Mouse (Mus musculus): Measurements from ENCODE around the gene Ptma.
"Not testable (repeated sequence)": the region's sequence is repeated elsewhere in the genome, so short reads cannot be mapped to it uniquely, and the experiment has no call there.

Gene Ptma

DNA sequence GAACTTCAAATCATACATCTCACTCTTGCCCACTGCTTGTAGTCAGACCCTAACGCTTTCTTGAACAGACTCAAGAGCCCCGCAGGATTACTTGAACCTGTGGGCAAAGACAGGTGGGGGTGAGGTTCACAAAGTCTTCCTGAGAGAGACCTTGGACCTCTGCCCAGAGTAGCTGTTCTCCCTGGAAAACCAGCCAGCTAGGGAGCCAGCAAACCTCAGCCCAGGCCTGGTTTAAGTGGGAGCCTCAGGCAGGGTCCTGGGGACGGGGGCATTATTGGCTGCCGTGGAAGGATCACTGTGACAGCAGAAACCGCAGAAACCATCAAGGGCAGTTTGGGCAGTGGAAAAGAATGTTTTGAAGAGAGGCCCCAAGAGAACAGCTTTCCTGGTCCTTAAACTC, 29.2 kb upstream of the Ptma start:
- no peak for DNase-seq (ENCODE audit: low spot score)

DNA sequence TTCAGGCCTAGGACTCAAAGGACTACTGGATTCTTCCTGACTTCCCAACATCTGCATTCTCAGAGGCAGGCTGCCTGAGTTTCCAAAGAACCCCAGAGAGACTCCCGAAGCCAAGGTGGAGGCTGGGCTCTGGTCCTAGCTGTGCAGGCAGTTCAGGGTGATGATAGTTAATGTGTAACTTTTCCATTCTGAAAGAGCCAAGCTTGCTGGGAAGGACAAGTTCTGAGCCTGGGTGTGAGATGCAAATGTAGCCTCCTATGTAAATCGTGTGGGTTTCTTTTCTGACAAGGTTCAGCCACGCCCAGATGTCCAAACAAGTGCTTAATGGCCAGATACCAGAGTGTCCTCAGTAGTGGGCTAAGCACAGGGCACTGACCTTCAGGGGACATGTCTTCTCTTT, 28.5 kb upstream of the Ptma start:
- no peak for DNase-seq (ENCODE audit: low spot score)

DNA sequence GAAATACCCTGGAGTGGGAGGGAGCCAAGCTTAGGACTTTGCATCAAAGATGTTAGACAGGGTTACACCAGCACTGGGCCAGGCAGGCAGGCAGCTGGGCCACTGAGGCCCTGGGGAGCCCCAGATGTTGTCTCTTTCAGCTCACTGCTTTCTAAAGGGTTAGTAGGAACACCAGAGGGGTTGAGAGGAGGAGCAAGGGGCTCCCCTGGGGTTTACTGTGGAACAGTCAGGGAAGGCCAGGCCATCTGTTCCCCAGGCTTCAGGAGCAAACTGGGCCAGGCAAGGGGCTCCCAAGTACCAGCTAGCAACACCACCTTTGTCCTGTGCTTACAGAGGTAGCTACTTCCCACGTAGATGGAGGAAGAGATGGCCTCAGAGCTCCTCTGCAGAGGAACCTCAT, 27.9 kb upstream of the Ptma start:
- no peak for DNase-seq (ENCODE audit: low spot score)

DNA sequence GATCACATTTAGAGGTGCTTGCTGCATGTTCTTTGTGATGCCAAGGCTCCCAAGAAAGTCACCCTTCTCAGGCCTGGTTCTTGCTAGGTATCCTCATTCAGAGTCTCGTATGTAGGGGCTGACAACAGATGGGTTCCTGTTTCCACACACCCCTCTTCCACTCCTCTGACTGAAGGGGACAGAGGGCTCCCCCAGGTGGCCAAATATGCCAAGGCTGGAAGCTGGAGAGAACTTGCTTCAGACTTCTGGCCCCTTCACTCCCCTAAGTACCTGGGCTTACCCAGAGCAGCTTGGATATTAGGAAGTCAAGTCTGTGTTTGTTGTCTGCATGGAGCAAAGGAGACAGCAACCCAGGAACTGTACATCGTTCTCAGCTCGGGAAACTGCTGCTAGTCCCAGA, 26.6 kb upstream of the Ptma start:
- peak; percentile 49 for DNase-seq (ENCODE audit: low spot score)

GRCm38 (mm10) chr1:86500681-86501080, 25.8 kb upstream of the Ptma start:
- no peak for DNase-seq (ENCODE audit: low spot score)

- DNase-seq (ENCODE audit: low spot score): peak; percentile 70
Observed at GRCm38 (mm10) chr1:86501114-86501532, 25.4 kb upstream of the Ptma start.

DNA sequence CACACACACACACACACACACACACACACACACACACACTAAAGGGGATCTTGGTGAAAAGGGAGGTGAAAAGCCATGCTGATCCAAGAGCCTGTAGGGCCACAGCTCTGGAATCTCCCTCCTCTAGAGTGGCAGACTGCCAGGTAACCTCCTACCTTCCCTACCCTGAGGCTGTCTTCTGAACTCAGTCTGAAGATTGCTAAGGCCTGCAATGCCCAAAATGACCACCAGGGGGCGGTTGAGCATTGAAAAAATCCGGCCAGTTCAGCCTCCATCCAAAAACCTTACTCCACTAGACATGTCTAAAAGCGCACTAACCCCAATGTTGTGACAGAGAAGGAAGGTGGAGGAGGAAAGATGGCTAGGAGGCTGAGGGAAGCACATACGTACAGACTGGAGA, 25.0 kb upstream of the Ptma start:
- DNase-seq (ENCODE audit: low spot score): peak; percentile 91

GRCm38 (mm10) chr1:86502221-86503048, 24.1 kb upstream of the Ptma start:
- DNase-seq (ENCODE audit: low spot score): no peak

GRCm38 (mm10) chr1:86503165-86503747, 23.3 kb upstream of the Ptma start:
- no peak for DNase-seq (ENCODE audit: low spot score)

GRCm38 (mm10) chr1:86503906-86504696, 22.4 kb upstream of the Ptma start:
- DNase-seq (ENCODE audit: low spot score): peak; percentile 74

DNA sequence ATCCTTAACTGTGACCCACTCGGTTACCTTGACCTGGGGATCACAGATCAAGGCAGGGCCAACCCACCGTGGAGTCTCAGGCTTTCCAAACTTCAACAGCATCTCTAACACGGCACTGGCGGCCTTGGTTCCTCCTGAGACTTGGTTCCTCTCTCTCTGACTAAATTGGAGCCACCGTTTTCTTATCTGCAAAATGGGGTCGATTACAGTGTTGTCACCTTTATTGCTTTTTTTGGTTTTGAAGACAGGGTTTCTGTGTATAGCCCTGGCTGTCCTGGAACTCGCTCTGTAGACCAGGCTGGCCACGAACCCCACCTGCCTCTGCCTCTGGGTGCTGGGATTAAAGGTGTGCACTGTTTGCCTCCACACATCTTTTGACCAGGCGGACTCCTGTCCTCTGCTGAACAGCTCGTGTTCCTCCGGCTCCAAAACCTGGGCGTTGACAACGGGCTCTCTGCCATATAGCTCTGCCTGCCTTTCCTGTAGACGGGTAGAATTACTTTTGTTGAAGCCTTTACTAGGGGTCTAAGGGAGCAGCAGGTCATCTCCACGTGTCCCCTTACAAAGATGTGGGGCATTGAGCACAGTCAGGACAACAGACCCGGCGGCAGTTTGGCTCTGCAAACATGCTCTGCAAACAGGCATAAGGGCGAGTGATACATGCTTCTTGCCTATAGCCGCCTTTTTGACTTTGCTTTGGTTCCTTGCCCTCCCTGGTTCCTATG, 21.7 kb upstream of the Ptma start:
- no peak for DNase-seq (ENCODE audit: low spot score)

- DNase-seq (ENCODE audit: low spot score): no peak
Observed at GRCm38 (mm10) chr1:86505461-86505860, 21.1 kb upstream of the Ptma start.

DNA sequence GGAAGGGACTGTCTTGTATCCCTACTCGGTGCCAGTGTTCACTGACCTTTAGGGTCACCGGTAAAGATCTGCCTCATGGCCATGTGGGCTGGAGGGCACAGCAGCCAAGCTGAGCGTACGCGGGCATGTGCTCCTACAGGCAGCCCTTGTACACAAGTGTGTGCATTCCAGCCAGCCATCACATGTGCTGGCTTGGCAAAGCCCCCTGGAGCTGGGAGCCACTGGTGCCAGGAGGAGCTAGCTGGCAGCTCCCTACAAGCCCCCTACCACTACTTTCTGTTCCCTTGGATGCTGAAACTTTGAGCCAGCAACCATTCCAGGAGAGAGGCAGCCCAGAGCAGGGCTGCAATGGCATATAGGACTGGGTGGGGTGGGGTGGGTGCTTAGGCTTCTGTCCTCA, 20.1 kb upstream of the Ptma start:
- DNase-seq (ENCODE audit: low spot score): no peak

GRCm38 (mm10) chr1:86507866-86508265, 18.7 kb upstream of the Ptma start:
- no peak for DNase-seq (ENCODE audit: low spot score)

DNA sequence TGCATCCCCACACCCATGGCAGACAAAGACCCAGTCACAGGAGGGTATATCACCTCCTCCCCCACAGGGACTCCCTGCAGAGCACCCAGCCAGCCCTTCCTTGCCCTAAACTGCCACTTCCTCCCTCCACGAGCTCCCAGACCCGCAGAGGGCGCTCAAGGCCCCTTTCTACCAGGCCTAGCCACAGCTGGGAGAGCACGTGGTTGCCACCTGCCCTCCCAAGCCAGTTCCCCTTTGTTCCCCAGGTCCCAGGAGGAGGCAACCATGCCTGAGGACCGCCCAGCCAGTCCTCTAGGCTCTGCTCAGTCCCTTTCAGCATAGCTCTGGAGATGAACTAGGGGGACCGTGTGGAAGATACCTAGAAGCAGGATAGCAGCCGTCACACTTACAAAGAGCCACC, 17.1 kb upstream of the Ptma start:
- peak; percentile 81 for DNase-seq (ENCODE audit: low spot score)

GRCm38 (mm10) chr1:86510266-86510665, 16.3 kb upstream of the Ptma start:
- no peak for DNase-seq (ENCODE audit: low spot score)

- no peak for DNase-seq (ENCODE audit: low spot score)
Observed at GRCm38 (mm10) chr1:86510676-86511441, 15.7 kb upstream of the Ptma start.

- no peak for DNase-seq (ENCODE audit: low spot score)
Observed at GRCm38 (mm10) chr1:86512154-86512720, 14.3 kb upstream of the Ptma start.

GRCm38 (mm10) chr1:86513031-86513430, 13.5 kb upstream of the Ptma start:
- not testable (repeated sequence) for DNase-seq (ENCODE audit: low spot score)

DNA sequence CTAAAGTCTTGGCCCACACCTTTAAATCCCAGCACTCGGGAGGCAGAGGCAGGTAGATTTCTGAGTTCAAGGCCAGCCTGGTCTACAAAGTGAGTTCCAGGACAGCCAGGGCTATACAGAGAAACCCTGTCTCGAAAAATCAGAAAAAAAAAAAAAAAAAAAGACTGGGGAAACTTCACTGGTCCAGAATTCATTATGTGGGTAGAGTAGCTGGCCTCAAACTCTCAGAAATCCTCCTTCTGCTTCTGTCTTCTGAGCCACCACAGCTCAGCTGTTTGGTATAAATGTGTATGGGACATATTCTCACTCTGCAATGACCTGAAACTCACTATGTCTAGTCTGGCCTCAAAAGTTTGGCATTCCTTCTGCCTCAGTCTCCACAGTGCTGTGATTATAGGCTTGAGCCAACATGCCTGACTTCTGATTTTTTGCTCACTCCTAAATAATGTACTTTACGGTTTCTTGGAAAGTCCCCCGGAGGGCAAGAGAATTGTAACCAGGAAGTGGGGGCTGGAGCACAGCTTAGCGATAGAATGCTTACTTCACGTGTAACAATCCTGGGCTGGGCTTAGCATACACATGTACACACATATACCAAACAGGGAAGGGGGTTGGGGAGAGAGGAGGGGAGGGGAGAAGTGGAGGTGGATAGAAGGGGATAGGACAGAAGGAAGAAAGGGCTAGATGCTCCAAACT, 10.7 kb upstream of the Ptma start:
- no peak for DNase-seq (ENCODE audit: low spot score)

DNA sequence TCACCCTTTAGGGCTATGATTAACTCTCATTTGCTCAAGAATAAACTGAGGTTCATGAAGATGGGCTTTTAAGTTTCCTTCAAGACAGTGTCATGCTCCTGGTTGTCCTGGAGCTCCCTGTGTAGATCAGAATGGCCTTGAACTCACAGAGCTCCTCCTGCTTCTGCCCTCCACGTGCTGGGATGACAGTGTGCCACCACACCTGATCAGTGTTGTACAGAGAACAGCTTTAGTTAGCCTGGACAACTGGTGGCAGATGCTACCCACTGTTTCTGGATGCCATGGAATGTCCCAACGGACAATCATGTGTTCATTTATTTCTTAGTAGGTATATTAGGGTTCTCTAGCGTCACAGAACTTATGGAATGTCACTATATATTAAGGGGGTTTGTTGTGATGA, 9.4 kb upstream of the Ptma start:
- DNase-seq (ENCODE audit: low spot score): no peak

Measured in spleen, adult 12 weeks (tissue).